Mouse (Mus musculus) left cerebral cortex, postnatal 36 days (tissue): ENCODE measurements around the gene Myrfl. TPM values are rescaled to one million over a fixed set of nuclear protein-coding genes. Genes with fewer than 3 reads are reported as not detected.

Experiments
- DNase-seq, 2 experiments: peaks; one replicate each; pipeline ENCODE4 v3.0.0; 2021 to 2022; ENCODE audit warnings: low spot score in 2 of 2, mixed read lengths in 1 of 2
- intact Hi-C: fragments of 180-260 bp; cut with DNase I; formaldehyde crosslinking; loops from one replicate; pipeline ENCODE4 v1.15.1; 2025
- total RNA-seq, 2 experiments: library from RNA; stranded (reverse); gene quantifications; 2 replicates each; pipeline ENCODE4 v1.2.3; 2021

Gene Myrfl
- total RNA-seq = under 1 TPM; 0.15 to 0.25 TPM

- intact Hi-C loops = no loop called here
- no peak for DNase-seq
Observed at GRCm38 (mm10) chr10:116896336-116897177, at the start of gene Myrfl. Myrfl (minus strand) TSS chr10:116896919.

- intact Hi-C loops = no loop called here
- DNase-seq = no peak
Observed at GRCm38 (mm10) chr10:116944940-116945339, 48.2 kb upstream of the Myrfl start.

DNA sequence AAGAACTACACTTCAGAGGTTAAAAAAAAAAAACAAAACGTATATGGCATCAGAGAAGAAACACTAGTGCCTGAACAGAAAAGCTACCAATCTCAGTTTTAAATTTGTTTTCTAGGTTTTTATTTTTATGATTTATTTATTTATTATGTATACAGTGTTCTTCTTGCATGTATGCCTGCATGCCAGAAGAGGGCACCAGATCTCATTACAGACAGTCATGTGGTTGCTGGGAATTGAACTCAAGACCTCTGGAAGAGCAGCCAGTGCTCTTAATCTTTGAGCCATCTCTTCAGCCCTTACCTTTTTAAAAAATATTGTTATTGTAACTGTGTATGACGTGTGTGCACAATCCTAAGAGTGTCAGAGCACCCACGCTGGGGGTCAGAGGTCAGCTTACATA is 47.4 kb upstream of the Myrfl start:
- intact Hi-C loops = no loop called here
- DNase-seq = no peak

DNA sequence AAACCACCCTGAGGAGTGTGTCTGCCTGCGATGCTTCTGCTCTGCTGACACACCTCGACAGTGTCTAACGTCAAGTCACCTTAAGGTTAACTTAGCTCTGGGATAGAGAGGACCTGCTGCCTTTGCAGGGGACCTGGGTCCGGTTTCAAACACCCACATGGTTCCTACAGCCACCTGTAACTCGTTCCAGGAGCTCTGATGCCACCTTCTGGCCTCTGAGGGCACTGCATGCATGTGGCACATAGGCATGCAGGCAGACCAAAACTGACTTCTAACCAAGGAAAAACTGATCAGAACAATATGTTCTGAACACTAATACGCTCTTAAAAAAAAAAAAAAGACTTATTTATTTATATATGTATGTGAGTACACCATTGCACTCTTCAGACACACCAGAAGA is 46.3 kb upstream of the Myrfl start:
- intact Hi-C loops = no loop called here
- no peak for DNase-seq

DNA sequence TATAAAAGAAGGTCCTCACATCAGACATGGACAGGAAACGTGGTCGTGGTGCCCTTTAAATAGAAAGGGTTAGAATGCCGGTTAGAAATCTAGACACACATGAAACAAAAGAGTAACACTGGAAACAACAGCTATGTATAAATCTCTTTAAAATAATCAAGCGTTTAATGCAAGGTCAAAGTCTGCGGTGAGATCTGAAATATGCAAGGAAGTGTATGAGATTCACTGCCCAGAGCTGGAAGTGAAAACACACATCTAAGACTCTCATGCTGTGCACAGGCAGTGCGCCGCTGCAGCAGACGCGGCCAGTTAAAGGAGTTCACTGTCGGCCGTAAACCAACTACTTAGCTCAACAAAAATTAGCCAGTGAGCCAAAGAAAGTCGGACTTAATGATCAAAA is 38.3 kb upstream of the Myrfl start:
- DNase-seq = no peak
- intact Hi-C loops = no loop called here

- no peak for DNase-seq
- intact Hi-C loops = no loop called here
Observed at GRCm38 (mm10) chr10:116933794-116934193, 37.1 kb upstream of the Myrfl start.

DNA sequence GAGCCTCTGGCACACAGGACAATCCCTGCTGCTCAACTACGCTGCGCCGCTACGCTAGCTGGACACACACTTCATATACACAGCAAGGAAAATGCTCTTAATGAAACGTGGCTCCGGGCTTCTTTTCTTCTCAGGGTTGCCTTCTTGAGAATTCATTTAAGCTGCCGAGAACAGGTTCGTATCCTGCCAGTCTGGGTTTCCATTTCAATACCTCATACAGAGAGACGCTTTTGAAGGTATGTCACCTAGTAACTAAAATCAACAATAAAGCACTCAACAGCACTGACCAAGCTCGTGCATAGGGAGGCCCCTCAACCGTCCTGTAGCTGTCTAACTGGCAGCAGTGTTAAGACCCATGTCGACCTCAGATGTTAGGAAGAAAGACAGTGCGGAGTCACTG is 35.7 kb upstream of the Myrfl start:
- DNase-seq = no peak
- intact Hi-C loops = no loop called here

DNA sequence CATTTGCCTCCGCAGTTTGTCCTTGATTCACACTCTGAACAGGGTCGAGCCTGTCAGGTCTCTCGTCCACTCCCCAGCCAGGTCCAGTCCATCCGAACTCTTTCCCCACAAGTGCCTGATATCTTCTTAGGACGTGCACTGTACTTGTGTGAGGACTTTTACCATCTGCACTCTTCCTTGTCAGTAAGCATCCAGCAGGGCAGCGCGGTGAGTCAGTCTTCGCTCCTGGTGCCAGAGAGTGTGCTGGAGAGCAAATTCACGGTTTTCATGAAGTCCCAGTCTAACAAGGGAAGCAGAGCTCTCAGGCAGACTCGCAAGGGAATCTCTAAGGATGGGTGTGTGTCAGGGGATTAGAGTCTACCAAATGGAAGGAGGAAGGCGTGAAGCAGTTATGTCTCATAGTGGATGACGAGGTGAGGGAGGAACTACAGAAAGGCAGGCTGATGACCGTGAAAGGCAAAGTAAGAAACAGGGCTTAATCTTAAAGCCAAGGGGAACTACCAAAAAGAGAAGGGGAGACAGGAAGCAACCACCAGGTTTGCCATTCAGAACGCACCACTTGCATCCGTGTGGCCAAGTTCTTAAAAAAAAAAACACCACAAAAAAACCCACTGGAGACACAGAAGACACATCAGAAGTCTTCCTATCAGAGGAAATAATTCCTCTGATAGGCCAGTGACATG is 34.9 kb upstream of the Myrfl start:
- intact Hi-C loops = no loop called here
- DNase-seq = peak; percentile 14 to 25

GRCm38 (mm10) chr10:116930936-116931335 is 34.2 kb upstream of the Myrfl start:
- DNase-seq = no peak
- intact Hi-C loops = no loop called here

DNA sequence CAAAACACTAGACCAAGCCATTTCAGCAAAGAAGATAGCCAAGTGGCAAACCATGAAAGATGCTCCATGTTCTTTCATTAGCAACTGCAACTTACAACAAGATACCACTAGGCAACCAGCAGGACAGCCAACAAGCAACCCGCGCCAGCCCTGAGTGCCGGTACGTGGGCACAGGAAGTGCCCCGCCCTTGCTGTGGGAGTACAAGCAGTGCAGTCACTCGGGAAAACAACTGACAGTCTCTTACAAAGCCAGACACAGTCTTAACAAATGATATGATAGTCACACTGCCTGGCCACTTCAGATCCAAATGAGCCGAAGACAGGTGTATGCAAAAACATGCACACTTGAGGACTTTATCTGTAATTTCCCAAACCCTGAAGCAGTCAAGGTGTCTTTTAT is 33.8 kb upstream of the Myrfl start:
- intact Hi-C loops = no loop called here
- no peak for DNase-seq

GRCm38 (mm10) chr10:116928826-116929225 is 32.1 kb upstream of the Myrfl start:
- no peak for DNase-seq
- intact Hi-C loops = no loop called here

DNA sequence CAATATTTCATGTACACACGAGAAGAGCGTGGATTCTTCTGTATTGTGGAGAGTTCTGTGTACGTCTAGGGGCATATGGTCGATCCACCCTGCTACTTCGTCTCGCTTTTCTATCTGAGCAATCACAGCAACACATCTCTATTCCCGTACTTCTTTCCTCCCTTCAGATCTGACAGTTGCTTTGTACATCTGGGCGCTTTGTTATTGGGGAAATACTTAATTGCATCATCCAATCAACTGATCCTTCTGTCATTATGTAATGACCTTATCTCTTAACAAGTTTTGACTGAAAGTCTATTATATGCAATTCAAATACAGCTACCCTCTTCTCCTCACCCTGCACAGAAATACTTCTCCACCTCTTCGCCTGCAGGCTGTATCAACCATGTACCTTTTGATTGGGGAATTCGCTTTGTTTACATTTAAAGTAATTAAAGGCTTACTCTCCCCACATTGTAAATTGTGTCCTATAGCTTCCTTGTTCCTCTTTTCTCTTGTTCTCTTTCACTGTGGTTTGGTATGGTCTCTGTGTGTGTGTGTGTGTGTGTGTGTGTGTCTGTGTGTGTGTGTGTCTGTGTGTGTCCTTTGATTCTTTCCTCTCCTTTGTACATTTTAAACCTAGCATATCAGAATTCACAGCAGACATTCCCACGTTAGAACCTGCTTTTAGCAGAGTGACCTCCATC is 29.9 kb upstream of the Myrfl start:
- intact Hi-C loops = no loop called here
- DNase-seq = no peak

DNA sequence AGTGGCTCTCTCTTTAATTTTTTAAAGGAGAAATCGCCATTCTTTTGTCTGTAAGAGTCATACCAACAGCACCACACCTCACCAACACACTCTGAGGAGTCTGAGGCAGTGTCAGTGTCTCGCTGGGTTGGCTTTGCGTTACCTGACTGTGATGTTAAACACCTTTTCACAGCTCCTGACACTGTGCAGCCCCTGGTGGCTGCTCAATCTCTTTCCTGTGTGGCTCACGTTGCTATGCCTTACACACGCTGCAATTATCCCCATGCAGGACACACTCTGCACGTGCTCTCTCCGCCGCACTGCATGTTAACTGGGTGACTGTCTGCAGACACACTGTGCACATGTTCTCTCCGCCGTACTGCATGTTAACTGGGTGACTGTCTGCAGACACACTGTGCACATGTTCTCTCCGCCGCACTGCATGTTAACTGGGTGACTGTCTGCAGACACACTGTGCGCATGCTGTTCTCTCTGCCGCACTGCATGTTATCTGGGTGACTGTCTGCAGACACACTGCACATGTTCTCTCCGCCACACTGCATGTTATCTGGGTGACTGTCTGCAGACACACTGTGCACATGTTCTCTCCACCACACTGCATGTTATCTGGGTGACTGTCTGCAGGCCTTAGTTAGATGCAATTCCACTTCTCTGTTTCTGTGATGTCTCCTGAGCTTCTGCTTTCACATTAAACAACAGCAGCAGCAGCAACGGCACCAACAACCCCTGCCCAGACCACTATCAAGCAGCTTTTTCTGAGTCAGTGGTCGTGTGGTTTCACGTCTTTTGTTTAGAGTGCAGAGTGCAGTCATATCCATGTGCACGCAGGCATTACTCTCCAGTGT is 27.2 kb upstream of the Myrfl start:
- no peak for DNase-seq
- intact Hi-C loops = no loop called here

DNA sequence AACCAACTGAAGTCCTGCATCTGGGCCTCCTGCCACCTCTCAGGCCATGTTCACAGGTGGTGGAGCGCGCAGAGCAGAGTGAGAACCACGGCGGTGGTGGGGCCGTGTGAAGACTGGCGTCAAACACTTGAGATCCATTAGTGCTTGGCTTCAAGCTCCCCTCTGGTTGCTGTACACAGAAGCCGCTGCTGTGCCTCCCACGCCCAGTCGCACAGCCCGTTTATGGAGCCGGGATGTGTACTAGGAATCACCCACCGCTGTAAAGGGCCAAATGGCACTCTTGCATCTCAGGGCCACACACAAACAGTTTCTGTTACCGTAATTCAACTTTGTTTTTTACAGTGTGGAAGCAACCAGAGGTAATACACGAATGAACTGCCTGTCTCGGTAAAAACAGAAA is 25.4 kb upstream of the Myrfl start:
- no peak for DNase-seq
- intact Hi-C loops = no loop called here

DNA sequence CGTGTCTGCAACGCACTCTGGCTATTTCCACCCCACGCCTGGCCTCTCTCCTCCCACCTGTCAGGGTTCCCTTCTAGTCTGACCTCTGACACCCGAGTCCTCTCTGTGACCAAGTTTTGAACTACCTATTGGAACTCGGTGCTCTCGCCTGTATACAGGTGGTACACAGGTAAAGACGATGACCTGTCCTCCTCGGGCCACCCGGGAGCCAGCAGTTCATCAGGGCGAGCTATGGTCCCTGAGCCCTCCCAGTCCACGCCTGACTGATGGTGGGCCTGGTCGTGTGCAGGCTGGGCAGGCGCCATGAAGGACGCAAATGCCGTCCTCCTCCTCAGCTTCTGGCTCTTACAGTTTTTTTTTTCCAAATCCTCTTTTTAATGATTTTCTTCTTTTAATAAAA is 24.7 kb upstream of the Myrfl start:
- intact Hi-C loops = no loop called here
- DNase-seq = no peak

GRCm38 (mm10) chr10:116920641-116921040 is 23.9 kb upstream of the Myrfl start:
- intact Hi-C loops = no loop called here
- no peak for DNase-seq

- intact Hi-C loops = no loop called here
- no peak for DNase-seq
Observed at GRCm38 (mm10) chr10:116919368-116920317, 22.9 kb upstream of the Myrfl start.

DNA sequence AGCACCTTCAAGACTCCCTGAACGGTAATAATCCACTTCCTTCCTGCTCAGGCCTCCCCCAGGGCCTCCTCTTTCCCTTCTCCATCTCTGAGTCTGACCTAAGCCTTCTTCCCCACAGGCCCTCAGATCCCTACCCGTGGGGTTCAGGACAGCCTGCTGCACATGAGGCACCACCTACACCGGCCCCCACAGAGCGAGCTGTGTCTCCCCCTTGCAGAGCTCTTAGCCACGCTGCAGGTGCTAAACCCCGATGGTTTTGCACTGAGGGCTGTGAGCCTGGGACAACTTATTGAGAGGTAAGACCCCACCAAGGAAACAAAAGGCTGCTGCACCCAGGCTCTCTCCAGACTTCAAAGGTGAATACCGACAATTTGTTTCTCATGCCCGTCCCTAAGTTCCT is 19.9 kb upstream of the Myrfl start:
- no peak for DNase-seq
- intact Hi-C loops = no loop called here

GRCm38 (mm10) chr10:116915286-116915685 is 18.6 kb upstream of the Myrfl start:
- DNase-seq = no peak
- intact Hi-C loops = no loop called here
